Mouse (Mus musculus): ENCODE data around the gene Plch2.

DNA sequence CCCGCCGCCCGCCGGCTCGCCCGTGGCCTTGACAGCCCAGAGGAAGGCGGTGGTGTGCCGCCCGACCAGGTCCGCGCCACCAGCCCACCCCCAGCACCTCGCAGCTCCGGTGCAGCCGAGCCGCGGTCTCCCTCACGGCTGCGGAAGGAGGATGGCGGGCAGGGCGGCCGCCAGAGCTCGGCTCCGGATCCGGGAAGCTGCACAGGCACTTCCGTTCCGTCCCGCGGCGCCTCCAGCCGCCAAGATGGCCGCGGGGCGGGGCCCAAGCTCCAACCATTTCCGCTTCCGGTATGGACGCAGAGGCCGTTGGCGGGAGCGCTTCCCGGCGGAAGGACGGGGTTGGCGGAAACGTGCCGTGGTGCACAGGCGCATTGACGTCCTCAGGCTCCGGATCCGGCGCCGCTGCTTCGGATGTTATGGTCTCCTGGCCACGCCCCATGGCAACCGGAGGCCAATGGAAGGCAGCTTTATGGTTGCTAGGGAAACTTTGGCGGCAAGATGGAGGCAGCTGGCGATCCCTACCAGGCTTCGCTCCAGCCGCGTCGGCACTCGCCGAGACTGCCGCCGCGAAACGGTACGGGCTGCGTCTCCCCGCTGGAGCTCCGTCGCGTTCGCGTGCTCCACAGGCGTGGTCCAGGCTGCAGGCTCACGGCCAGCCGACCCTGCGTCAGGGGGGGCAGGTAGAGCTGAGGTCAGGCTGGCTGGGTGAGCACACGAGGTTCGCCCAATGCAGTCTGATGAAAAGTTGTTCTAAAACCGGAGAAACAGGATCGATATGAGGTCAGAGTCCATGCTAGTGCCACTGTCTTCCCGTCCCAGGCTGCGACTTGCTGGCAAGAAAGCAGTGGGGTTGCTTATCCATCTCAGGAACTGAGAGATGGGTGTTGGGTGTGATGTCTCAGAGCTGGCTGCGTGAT, 29.8 kb upstream of the Plch2 start, which contains the start of the genes Rer1 and Morn1:
- TF ChIP-seq CTCF (IDR thresholded peaks at IDR 0.05; ENCODE audit: borderline replicate concordance, insufficient read depth, low read depth, low read length) = no peak
- peak; percentile 60 for TF ChIP-seq POLR2A (IDR thresholded peaks at IDR 0.05; ENCODE audit: borderline replicate concordance, insufficient read depth, low read length)
